In genomic region chr5:21440833-21441530, GRCm38 (mm10) we compare ENCODE assay signal across 9 mouse cellular contexts. TPM values are rescaled to one million over a fixed set of nuclear protein-coding genes. Genes with fewer than 3 reads are reported as not detected.
A peak's percentile ranks its signal among the peaks of the same experiment; 100 is the strongest.
DNase-seq lines count a peak whose midpoint lies in the region; ATAC-seq and TF ChIP-seq lines count a peak whose summit lies in the region.
"Had no signal": no experiment of that assay in that cellular context is flagged by ENCODE, and none has a peak within 500 bp of the region (broad histone marks: within the 10 kb centered on the region; RNA-seq: fewer than 3 reads in every experiment).

No protein-coding gene starts in this region.

- intact Hi-C loops in left cerebral cortex, postnatal 4 days (cut with DNase I) = no loop called here
- intact Hi-C loops in gastrocnemius, adult 2 months (cut with DNase I) = loop anchor here (5.0 kb wide), 1 partner anchor 46 kb away; no protein-coding TSS in a partner anchor

- H3K4me3 ChIP-seq in gastrocnemius, adult 2 months = no peak overlapping the region
- H3K4me3 ChIP-seq in intestine, postnatal 0 days (ENCODE audit: low read depth, low read length) = no peak overlapping the region
- H3K4me3 ChIP-seq in neural tube, embryonic 15.5 days (replicated peaks) = no peak overlapping the region
- H3K4me3 ChIP-seq: liver, embryonic 15.5 days had no signal

- WGBS in intestine, postnatal 0 days = 57% methylated on average over 8 of the region's 8 CpGs
- 55% methylated on average over 8 of the region's 8 CpGs for WGBS in neural tube, embryonic 15.5 days

- H3K4me1 ChIP-seq in intestine, postnatal 0 days (replicated peaks; ENCODE audit: control insufficient read depth, insufficient read depth, low read length) = no peaks in the 10 kb centered on the region
- no peaks in the 10 kb centered on the region for H3K4me1 ChIP-seq in neural tube, embryonic 15.5 days
- H3K4me1 ChIP-seq: liver, embryonic 15.5 days had no signal

- H3K9ac ChIP-seq in intestine, postnatal 0 days (ENCODE audit: low read depth, low read length) = no peak overlapping the region
- H3K9ac ChIP-seq in neural tube, embryonic 15.5 days (replicated peaks) = no peak overlapping the region
- H3K9ac ChIP-seq: liver, embryonic 15.5 days had no signal

- no peak for ATAC-seq in intestine, postnatal 0 days
- peak; percentile 86 for ATAC-seq in neural tube, embryonic 15.5 days (ENCODE audit: low FRiP score)
- no peak for ATAC-seq in activated CD4-positive, CD25-positive, alpha-beta regulatory T cell, adult 4 months

- H3K27ac ChIP-seq in gastrocnemius, adult 2 months = no peak overlapping the region
- peak overlapping the region; percentile 50 for H3K27ac ChIP-seq in intestine, postnatal 0 days (ENCODE audit: low read depth, low read length)
- H3K27ac ChIP-seq in neural tube, embryonic 15.5 days (replicated peaks) = peak overlapping the region; percentile 10; the same call in 1 of the 2 replicates
- H3K27ac ChIP-seq: liver, embryonic 15.5 days had no signal

- TF ChIP-seq CTCF in gastrocnemius, adult 2 months (IDR thresholded peaks at IDR 0.05) = no peak
- TF ChIP-seq CTCF in intestine, postnatal 0 days (IDR thresholded peaks at IDR 0.05; ENCODE audit: low read depth) = no peak

- no peaks in the 10 kb centered on the region for H3K27me3 ChIP-seq in intestine, postnatal 0 days (replicated peaks; ENCODE audit: control insufficient read depth, insufficient read depth, low read length)
- H3K27me3 ChIP-seq in neural tube, embryonic 15.5 days (replicated peaks) = no peaks in the 10 kb centered on the region
- H3K27me3 ChIP-seq: liver, embryonic 15.5 days had no signal

- H3K4me2 ChIP-seq in intestine, postnatal 0 days (replicated peaks; ENCODE audit: low read depth) = no peak overlapping the region
- no peak overlapping the region for H3K4me2 ChIP-seq in neural tube, embryonic 15.5 days
- H3K4me2 ChIP-seq: liver, embryonic 15.5 days had no signal

- H3K9me3 ChIP-seq in intestine, postnatal 0 days (ENCODE audit: control insufficient read depth) = no peaks in the 10 kb centered on the region
- no peaks in the 10 kb centered on the region for H3K9me3 ChIP-seq in neural tube, embryonic 15.5 days (replicated peaks)
- H3K9me3 ChIP-seq: liver, embryonic 15.5 days had no signal

- 0 out of 2 replicates have a peak, but pooled peaks cover 7% of the 10 kb centered on the region for H3K36me3 ChIP-seq in intestine, postnatal 0 days (ENCODE audit: control insufficient read depth, insufficient read depth)
- no peaks in the 10 kb centered on the region for H3K36me3 ChIP-seq in neural tube, embryonic 15.5 days
- H3K36me3 ChIP-seq: liver, embryonic 15.5 days had no signal

- DNase-seq in left cerebral cortex, postnatal 4 days = peak; percentile 54
- DNase-seq in left cerebral cortex, adult 9 months (ENCODE audit: low spot score in 2 of 2) = no peak
- peak; percentile 69 for DNase-seq in gastrocnemius, adult 2 months
- DNase-seq in layer of hippocampus, adult 8-10 months (ENCODE audit: low spot score in 2 of 2) = no peak
- DNase-seq in natural killer cell, adult 2 months (ENCODE audit: low spot score in 2 of 2) = no peak

RNA-seq across cellular contexts. Expression of gene Fam185a, which starts 16.2 kb away (rescaled TPM):
- 10 to 100 TPM; 11.4 to 13.9 TPM for total RNA-seq in left cerebral cortex, postnatal 4 days (2021)
- total RNA-seq in gastrocnemius, adult 2 months (2021) = 10 to 100 TPM in 1 of 2 experiments, 1 to 10 TPM in 1; 9.4 to 11.0 TPM
- polyA plus RNA-seq in intestine, postnatal 0 days (2015; fragmentation: Nextera tagmentation; extraction: Ambion mirVana) = 3.9 and 4.1 TPM in 2 replicates
- polyA plus RNA-seq in neural tube, embryonic 15.5 days (2015; fragmentation: Nextera tagmentation; extraction: Ambion mirVana) = 9.9 and 10.2 TPM in 2 replicates
- total RNA-seq in layer of hippocampus, adult 8-10 months (2022) = 10 to 100 TPM; 12.3 to 14.9 (median 14.8) TPM
- polyA plus RNA-seq in activated CD4-positive, CD25-positive, alpha-beta regulatory T cell, adult 4 months (2017; shearing (Covaris generic)) = 1 to 10 TPM; 2.4 to 2.6 TPM

RNA-seq across cellular contexts. Expression of gene Ccdc146, which starts 16.5 kb away (rescaled TPM):
- under 1 TPM; 0.50 to 0.95 TPM for total RNA-seq in left cerebral cortex, postnatal 4 days (2021)
- 1 to 10 TPM; 3.8 to 4.3 TPM for total RNA-seq in gastrocnemius, adult 2 months (2021)
- 0.38 and 0.44 TPM in 2 replicates for polyA plus RNA-seq in intestine, postnatal 0 days (2015; fragmentation: Nextera tagmentation; extraction: Ambion mirVana)
- polyA plus RNA-seq in neural tube, embryonic 15.5 days (2015; fragmentation: Nextera tagmentation; extraction: Ambion mirVana) = 0.49 and 0.59 TPM in 2 replicates
- total RNA-seq in layer of hippocampus, adult 8-10 months (2022) = 1 to 10 TPM in 2 of 4 experiments, under 1 TPM in 2; 0.43 to 1.7 (median 0.81) TPM
- under 1 TPM; 0.60 to 0.61 TPM for polyA plus RNA-seq in activated CD4-positive, CD25-positive, alpha-beta regulatory T cell, adult 4 months (2017; shearing (Covaris generic))
- polyA plus RNA-seq: liver, embryonic 15.5 days had no signal

Comparison
In these comparisons a context has a peak if more than half of its experiments do, and no peak if none do; other contexts are left out.
1. DNase-seq: peak in left cerebral cortex, postnatal 4 days (single experiment) and gastrocnemius, adult 2 months (single experiment); none in left cerebral cortex, adult 9 months (0 of 2), layer of hippocampus, adult 8-10 months (0 of 2) and natural killer cell, adult 2 months (0 of 2).